Mouse (Mus musculus) activated CD4-positive, CD25-positive, alpha-beta regulatory T cell (primary cell): ENCODE data around the gene Foxd3. TPM values are rescaled to one million over a fixed set of nuclear protein-coding genes. Genes with fewer than 3 reads are reported as not detected.

Experiments
- polyA plus RNA-seq, 2 experiments: library from polyadenylated mRNA; unstranded; fragments of 100-300 nt; shearing (Covaris generic); gene quantifications; one replicate each; pipeline ENCODE4 v1.2.1; 2017

The Foxd3 gene
- under 1 TPM in 1 of 2 experiments, not detected in 1; 0.20 TPM for polyA plus RNA-seq

GRCm38 (mm10) chr4:99655937-99656604 lies at the start of gene Foxd3:
Gene Foxd3, plus strand, starts transcription at chr4:99656299.

Other genes starting within 250 kb of the Foxd3 start
- gene Alg6, start 59.4 kb downstream of the Foxd3 start, polyA plus RNA-seq, result 1 to 10 TPM; 5.1 to 5.6 TPM
- 1 to 10 TPM; 3.7 to 4.5 TPM for gene Efcab7, start 172.9 kb downstream of the Foxd3 start, polyA plus RNA-seq